Mouse (Mus musculus) kidney, adult 18-20 months (tissue): Measurements from ENCODE around the gene Cbl.

ENCODE experiments used
- DNase-seq: peaks from one replicate; pipeline ENCODE4 v3.0.0; 2021

Gene Cbl

GRCm38 (mm10) chr9:44178389-44178788, 55.5 kb downstream of the Cbl start:
- DNase-seq, result peak; percentile 24

- DNase-seq, result no peak
Observed at GRCm38 (mm10) chr9:44177405-44177804, 56.4 kb downstream of the Cbl start.

GRCm38 (mm10) chr9:44175957-44176356, 57.9 kb downstream of the Cbl start:
- no peak for DNase-seq

DNA sequence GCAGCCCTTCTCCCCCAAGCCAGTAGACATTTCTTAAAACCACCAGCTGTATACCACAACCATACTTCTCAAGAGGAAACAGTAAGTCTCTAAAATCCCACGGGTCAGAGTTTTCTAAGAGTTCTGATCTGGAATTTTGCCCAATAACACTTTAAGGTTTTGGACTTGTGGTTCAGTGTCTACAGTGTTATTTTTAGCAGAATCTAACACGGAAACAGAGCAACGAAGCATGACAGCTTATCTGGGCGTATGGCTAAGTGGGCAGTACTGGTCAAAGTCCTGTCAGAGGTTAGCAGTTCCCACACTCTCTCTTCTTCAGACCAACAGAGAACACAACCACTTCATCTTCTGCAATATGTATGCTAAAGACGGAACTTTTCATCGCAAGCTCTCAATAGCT, 58.3 kb downstream of the Cbl start:
- DNase-seq, result peak; percentile 43

DNA sequence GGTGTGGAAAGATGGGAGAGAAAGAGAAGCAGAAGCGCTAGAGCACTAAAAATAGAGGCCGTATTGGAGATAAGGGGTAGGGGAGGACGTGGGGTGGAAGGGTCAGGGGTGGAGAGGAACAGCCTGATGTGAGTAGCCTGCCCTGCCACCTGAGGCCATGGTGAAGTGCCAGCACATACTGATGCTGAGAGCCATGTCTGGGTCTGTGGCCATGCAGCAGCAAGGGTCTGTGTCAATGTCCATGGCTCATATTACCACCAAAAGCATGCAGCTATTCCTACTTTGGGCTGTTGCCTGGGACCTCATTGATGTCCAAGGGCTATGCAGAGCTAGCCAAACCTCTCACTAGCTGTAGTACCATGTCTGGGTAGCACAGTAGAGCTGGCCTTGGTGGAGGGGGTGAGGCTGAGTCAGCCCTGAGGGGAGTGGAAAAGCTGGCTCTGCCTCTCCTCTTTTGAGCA, 63.1 kb downstream of the Cbl start:
- DNase-seq, result no peak

- DNase-seq, result no peak
Observed at GRCm38 (mm10) chr9:44168931-44169330, 64.9 kb downstream of the Cbl start.

DNA sequence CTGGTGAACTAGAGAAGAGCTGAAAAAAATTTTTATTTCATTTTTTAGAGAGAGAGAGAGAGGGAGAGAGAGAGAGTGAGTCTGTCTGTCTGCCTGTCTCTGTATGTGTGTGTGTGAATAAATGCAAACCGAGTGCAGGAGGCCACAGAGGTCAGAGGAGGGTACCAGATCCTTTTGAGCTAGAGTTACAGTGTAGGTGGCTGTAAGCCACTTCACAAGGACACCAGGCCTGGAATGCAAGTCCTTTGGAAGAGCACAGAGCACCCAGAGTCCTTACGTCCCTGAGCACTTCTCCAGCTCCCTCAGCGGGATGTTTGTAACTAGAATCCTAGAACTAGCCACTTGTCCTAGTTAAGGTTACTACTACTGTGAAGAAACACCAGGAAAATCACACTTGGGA, 74.0 kb downstream of the Cbl start:
- no peak for DNase-seq

DNA sequence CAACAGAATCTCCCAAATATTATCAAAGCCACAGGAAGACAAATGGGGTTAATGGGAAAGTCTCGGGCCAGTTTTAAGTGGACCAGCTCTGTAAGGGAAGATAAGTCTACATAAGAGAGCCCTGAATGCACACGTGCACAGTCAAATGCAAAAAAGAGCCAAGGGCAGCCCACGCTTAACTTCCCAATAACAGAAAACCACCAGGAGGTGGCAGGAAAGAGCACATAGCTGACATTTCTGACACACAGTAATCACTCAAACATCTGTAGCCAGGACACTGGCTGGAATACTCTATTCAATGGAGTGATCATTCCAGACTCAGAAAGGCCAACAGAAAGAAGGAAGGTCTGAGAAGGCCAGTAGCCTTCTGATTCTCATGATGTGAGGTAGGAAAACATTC, 86.6 kb downstream of the Cbl start:
- DNase-seq, result peak; percentile 29

DNA sequence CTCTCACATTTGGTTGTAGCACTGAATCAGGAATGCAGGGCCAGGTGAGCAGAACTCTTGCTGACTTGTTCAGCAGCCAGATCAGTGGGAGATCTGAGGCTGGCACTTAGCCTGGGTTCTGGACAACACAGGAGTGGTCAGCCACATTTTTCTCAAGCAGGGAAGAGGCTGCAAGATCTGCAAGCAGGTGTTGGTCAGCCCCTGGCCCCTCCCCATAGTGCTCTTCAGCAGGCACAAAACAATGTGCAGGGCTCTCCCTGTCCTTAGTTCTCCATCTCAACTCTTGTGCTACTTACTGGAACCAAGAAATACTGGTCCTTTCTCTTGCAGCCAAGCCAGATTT, 89.2 kb downstream of the Cbl start:
- peak; percentile 8 for DNase-seq

DNA sequence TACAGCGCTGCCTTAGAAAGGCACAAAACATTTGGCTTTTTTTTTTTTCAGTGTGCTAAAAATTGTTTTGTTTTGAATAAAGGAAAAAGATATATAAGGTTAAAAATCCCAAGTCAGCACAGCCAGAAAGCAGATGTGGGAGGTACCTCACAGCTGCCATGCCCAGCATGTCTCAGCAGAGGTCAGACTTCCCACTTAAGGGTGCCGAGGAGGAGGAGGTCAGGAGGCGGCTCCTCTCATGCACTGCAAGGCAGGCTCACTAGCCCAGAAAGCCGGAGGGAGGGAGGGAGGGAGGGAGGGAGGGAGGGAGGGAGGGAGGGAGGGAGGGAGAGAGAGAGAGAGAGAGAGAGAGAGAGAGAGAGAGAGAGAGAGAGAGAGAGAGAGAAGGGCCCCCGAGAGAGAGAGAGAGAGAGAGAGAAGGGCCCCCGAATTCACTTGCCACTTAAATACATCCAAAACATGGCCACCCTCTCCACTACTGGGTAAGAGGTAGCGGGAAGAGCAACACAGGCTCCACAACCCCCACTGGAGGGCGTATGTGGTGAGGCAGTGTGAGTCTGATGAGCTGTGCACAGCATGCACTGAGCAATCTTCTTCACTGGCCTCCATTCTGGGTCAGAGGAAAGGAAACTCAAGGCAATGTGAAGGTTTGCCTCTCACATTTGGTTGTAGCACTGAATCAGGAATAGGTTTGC, 89.7 kb downstream of the Cbl start:
- DNase-seq, result peak; percentile 42

DNA sequence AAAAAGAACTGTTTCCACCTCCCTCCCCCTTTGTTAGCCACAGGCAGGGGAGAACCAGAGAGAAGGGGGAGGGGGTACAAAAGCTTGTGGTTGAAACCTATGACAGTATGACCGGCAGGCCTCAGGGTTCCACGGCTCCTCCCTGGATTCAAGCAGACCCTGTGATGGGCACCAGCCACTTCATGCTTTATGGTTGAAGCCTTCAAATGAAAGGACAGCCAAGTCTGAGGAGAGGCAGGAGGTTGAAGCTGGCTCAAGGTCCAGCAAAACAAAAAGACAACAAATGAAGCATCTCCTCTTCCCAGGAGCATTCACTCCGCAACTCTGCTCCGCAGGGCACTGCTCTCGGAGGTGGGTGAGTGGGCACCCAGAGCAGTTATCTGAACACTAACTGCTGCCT, 90.4 kb downstream of the Cbl start:
- DNase-seq, result no peak

DNA sequence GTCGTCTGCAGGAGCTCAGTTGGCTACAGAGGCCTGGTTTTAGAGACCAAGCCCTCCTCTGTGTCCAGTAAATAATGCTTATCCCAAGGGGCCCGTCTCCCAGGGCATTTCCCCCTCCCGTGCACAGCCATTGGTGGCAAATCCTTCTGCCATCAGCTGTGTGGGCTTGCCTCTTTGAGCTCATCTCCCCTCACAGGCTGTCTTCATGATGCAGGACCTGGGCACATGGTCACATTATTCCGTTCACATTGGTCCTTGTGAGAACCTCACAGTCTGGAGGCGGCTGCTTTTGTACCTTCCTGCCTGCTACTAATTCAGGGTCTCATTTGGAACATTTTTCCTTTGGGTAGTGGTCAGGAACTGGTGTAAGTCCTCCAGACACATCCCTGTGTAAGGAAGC, 91.9 kb downstream of the Cbl start:
- DNase-seq, result no peak

DNA sequence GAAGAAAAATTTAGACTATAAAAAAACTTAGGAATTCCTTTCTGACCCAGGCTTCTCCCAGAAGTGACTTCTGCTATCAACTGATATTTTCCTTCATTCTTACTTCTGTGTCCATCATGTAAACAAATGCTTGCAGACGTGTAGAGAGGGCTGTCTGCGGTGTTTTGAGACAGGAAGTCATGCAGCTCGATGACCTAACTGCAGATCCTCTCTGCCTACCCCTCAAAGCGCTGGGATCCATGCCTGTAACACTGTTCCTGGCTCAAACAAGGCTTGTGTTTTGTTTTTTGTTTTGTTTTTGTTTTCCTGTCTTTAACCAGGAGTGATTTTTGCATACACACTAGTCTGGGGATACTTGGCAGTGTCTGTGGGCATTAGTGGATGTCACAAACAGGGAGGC, 96.0 kb downstream of the Cbl start:
- no peak for DNase-seq

GRCm38 (mm10) chr9:44135731-44136411, 98.0 kb downstream of the Cbl start:
- DNase-seq, result peak; percentile 5

- DNase-seq, result peak; percentile 67
Observed at GRCm38 (mm10) chr9:44134851-44135730, 98.8 kb downstream of the Cbl start.

DNA sequence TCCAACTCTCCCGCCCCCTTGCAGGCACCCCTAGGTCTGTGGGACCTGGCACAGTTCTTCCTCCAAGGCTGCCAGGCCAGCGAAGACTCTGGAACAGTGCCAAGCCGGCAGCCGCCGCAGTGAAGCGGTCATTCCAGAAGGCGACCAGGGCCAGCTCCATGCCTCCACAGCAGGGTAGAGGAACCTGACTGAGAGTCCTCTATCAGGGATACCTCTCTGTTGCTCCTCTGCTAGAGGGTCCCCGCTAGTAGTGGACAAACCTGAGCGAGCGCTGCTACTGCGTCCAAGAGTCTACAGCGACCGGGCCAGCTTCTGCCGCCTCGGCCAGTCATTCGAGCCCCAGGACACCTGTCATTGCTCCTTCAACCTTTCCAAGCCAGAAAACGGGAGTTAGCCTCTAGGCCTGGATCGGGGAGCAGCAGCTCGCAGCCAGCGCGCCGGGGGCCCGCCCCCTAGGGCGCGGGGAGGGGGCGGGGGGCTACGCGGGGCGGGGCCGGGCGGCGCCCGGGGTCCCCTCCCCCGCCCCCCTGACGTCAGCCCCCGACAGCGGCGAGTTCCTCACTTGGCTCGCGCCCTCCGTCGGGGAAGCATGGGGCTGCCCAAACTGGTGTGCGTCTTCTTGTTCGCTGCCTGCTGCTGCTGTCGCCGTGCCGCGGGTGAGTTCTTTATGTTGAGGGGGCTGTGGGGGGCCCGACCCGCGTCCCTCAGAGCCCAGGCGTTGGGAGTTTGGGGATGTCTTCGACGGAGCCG, 99.6 kb downstream of the Cbl start, which contains the start of gene Mcam:
TSS of gene Mcam (plus strand) at position 369 of the 750 bp plus-strand sequence.
- DNase-seq, result peak; percentile 82

- DNase-seq, result no peak
Observed at GRCm38 (mm10) chr9:44133287-44133686, 100.6 kb downstream of the Cbl start.

DNA sequence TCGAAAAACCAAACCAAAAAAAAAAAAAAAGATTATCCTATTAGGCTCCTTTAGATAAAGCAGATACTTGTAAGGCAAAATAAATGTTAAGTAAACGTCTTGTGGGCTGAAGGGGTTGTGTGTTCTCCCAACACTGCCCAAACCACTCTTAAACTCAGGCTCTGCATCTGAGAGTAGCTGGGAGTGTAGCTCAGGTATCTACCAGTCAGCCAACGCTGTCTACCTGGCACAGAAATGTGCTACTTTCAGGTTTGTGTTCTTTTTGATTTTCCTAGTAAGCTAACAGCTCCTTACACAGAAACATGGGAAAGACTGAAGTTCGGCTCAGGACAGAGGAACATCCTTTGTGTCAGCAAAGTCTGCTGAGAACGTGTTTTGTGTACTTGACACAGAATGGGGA, 101.6 kb downstream of the Cbl start:
- no peak for DNase-seq

- DNase-seq, result no peak
Observed at GRCm38 (mm10) chr9:44131276-44131590, 102.6 kb downstream of the Cbl start.

- peak; percentile 43 for DNase-seq
Observed at GRCm38 (mm10) chr9:44130581-44131275, 103.1 kb downstream of the Cbl start.

- DNase-seq, result peak; percentile 79
Observed at GRCm38 (mm10) chr9:44130034-44130433, 103.8 kb downstream of the Cbl start.

GRCm38 (mm10) chr9:44129633-44130032, 104.2 kb downstream of the Cbl start:
- no peak for DNase-seq
